Mouse (Mus musculus) layer of hippocampus, postnatal 36 days (tissue): ENCODE measurements around the gene Rpp40. TPM values are rescaled to one million over a fixed set of nuclear protein-coding genes. Genes with fewer than 3 reads are reported as not detected.

Experiments
- DNase-seq, 2 experiments: peaks; one replicate each; pipeline ENCODE4 v3.0.0; 2022
- total RNA-seq, 2 experiments: library from RNA; stranded (reverse); gene quantifications; 2 replicates each; pipeline ENCODE4 v1.2.3; 2021

Gene Rpp40
- 1 to 10 TPM; 6.2 to 9.1 TPM for total RNA-seq

DNA sequence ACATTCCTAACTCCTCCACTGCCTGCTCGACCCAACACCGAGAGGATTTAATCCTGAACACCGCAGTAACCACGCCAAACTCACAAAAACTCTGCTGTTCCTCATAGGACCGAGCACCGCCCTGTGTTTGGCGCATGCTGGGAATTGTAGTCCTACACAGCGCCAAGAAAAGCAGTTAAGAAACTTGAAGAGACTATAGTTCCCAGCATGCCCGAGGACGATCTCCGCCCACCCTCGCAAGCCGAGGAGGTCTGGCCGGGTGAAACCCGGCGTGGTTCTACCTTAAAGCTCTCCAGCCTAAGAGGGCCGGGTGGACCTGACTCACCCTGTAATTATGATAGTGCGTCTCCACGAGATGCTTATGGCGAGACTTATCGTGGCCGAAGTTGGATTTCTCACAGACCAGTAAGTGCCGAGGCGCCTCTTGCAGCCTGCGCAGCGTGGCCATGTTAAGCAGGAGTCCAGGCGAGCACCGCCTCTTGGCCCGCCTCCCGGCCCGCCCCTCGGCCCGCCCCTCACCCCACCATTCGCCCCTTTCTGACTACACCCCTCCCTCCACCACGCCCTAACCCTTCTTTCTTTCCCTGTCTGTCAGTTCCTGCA lies at the start of gene Rpp40:
Gene Rpp40, minus strand, starts transcription at position 481 of the 603 bp plus-strand sequence.
- peak; percentile 92 to 93 for DNase-seq

DNA sequence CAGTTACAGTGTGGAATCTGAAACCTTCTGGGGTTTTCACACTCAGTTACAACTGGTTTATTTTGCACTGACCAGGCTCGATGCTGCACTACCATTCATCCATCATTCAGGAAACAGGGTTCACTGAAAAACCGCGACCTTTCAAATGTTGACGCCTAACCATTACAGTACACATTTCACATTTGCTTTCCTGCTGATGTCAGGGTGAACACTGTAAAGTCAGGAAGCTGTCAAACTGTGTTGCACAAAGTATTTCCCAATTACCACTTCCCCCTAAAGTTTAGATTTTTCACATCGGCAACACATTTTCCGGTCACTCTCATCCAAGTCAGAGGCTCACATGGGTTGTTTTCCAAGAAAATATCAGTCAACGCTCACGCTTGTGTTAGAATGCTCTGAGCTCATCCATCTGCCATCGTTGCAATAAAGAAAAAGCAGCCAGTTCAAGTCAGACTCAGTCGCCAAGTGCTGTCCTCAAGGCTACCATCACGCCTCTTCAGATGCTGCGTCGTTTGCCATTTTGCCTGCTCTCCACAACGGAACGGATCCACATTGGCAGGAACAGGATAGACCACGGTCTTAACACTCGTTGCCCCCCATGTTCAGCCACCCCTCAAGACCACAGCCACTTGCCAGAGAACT lies 43.8 kb upstream of the Rpp40 start:
- DNase-seq = no peak

DNA sequence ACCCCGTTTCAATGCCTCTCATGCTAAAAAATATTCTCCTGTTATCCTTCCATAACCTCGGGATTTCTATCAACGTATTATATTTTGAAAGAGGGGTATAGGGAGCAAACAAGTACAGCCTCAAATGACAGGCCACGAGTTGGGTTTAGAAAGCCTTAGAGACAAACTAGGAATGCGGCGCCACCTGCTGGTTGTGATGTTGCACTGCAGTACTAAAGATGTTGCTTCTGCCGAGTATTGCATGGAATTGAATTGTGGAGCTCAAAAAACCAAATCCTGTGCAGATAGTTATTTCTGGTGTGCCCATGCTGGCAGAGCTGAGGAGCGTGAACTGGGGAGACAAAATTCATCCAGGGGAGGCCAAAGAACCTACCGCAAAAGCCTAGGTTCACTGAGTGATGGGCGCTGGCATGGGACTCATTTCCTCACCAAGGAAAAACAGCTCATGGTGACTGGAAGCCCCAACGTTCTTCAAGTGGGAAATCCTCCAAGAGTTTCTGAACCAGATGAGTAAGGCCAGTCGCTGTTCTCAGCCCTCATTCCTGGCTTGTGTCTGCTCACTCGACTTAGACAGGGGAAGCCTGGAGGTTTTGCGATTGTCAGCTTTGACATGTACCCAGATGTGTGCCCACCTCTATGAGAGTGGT lies 41.3 kb upstream of the Rpp40 start:
- peak; percentile 64 to 68 for DNase-seq

DNA sequence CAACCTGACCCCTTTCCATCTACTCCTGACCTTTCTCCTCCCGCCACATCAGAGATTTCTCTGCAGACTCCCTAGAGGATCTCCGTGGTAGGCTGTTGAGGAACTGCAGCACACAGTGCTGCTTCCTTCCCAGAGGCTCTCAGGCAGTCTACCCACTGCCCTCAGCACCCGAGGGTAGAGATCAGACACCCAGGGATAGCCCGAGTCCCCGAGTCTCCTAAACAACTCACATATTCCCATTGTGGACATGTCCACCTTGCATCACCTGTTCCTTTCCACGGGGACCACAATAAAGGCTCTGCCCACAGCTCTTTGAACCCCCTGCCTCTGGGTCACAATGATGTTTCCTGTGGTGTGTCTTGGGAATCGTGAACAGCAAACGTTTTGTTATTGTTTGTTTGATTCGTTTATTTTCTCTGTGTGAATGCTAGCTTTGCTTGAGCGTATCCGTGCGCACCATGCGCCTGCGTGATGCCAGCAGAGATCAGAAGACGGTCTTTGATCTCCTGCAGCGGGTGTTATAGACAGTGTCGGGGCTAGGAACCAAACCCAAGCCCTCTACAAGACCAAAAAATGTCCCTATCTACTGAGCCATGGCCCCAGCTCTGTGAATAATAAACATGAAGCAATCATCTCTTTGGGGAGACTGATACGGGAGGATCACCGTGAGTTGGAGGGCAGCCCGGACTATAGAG lies 40.6 kb upstream of the Rpp40 start:
- no peak for DNase-seq

DNA sequence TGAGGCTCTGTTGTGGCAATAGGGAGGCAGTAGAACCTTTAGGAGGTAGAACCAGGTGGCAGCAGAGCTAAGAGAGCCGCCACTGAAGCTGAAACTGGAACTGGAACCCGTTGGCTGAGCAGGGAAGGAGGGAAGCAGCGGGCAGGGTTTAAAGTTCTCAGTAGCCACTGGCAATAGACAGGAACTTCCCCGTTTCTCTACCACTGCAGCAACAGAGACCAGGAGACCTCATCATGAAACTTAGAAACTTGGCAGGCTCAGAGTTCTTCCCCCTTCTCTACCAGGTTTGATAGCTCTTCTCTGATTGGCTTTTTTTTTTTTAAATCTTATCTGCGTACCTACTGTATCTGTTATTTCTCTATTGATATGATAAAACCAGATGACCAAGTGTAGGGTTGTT lies 34.8 kb upstream of the Rpp40 start:
- no peak for DNase-seq

DNA sequence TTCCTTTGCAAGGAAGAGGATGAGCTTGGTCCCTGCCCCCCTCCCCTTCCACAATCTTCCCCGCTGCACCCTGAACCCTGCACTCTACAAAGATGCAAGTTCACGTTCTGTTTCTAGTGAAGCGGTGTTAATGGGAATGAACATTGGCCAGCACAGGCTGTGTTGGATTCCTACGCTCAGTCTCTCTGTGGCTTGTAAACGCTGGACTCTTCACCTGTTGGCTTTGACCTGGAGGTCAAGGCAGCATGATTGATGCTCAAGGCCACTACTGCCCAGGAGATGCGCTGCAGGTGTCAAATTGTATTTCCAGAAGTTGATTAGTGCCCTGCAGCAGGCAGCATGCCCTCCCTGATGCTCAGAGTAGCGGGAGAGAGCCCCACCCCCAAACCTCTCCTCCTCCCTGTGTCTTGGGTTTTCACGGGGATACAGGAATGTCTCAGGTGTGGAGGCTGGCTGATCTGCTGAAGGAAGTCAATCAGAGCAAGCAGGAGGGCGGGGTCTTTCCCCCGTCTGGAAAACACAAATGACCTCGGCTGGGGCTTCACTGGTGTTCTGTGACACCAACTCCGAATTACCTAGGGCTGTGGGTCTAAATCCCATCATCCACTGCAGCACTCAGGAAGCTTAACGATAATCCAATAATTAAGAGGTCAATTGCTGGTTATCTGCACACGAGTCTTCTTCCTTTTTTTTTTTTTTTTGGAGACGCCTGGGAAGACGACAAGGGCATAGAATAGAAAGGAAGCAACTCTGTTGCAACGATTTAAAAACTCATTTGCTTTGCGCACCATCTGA lies 33.9 kb upstream of the Rpp40 start:
- no peak for DNase-seq

DNA sequence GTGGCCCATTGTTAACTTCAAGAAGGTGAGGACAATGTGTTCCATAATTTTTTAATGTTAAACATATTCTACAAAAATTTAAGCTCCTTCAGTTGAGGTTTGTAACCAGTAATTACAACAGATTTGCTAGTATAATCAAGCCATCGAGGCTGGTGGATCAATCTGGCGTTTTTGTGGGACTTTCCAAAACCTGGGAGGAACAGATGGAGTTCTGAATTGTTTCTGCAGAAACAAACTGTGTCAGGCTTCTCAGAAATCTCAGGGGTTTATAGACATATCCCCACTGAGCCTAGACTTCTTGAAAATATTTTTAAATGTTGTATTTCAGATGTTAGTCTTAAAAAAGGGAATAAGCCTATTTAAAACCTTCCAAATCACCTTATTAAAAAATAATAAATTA lies 31.8 kb upstream of the Rpp40 start:
- DNase-seq = peak; percentile 40 to 52

DNA sequence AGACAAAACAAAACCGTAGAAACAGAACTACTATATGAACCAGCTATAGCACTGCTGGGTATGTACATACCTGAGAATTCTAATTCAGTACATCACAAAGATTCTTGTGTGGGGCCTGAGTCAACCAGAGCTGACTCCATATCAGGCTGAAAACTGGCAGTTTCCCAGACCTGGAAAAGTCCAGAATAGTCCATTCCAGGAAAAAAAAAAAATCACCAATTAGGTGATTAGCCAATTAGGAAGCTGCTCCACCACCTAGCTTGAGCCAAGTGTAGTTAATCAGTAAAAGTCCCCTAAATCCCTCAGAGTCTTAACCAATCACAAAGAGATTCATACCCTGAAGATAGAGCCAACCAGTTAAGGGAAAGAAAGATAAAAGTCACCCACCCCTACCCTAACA lies 5.3 kb upstream of the Rpp40 start:
- DNase-seq = no peak

DNA sequence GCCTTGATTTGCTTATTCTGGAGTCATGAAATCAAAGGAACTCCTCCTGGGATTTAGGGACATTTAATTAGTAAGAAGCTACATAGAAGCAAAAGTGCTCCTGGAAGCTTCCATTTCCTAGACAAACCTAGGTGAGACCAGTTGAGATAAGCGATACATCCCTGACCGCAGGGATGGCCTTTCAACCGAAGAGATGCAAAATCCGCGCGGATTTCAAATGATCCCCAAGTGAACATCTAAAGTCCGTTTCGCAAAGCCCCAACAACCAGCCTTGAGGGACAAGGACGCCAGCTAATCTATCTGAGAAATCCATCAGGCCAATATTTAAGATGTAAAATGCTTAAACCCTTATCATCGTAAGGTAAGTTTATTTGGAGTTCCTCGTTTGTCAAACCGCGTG lies 781 bp downstream of the Rpp40 start:
- no peak for DNase-seq

DNA sequence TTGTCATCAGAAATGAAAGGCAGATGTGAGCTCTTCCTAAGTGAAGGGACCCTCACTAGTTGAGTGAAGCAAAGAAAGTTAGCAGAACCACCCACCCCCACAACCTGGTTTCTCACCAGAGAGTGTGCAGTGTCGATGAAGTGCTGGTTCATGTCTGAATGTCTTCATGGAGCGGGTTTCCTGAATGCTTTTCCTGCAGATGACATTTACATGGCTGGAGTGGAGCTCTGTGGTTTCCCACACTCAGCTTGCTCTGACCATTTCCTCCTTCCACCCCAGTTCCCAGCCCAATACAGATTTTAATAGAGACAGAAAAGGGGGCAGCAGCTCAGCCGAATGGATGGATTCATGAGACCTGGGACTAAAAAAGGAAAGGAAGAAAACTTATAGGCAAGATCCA lies 13.3 kb downstream of the Rpp40 start:
- DNase-seq = no peak

DNA sequence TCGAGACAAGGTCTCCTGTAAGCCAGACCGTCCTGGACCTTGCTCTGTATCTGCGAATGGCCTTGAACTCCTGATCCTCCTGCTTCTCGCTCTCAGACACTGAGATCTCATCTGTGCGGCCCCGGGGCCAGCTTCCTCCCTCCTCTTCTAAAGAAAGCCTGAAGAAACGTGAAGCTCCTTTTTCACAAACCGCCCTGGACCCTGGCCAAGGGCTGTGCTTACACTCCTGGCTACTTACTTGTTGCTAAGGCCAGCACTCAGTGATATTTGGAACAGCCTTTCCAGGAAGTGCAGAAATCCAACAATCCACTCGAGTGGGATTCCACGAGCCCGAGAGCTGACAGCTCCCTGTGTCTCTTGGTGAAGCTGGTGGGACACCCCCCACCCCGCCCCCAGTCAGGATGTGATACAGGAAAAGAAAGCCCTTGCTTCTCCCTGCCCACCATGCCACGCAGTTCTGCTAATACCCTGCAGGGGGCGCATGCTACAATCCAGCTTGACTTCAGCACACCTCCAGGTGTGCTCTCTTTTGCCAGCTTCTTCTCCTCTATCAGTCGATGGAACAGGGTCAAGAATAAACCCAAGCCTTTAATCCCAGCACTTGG lies 19.9 kb downstream of the Rpp40 start:
- DNase-seq = peak in 1 of 2 experiments; percentile 15

DNA sequence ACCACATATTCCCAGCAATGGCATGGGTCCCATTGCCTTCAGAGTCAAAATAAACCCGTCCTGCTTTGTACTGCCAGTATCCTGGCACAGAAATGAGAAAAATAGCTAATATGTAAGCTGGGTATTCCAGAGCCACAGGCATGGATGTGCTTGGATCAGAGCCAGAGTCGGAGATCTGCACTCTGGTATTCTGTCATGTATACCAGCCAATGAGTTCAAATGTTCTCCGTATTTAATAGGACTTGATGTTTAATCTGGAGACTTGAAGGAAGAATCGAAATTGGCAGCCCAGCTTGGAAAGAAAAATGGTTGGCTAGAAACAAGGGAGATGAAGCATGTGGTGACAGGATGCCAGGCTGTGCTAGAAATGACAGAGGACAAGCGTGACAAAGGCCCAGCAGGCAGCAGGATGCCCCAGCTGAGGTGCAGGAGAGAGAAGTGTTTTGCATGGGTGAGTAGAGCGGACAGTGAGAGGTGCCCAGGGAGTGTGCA lies 25.6 kb downstream of the Rpp40 start:
- peak; percentile 8 to 24 for DNase-seq

DNA sequence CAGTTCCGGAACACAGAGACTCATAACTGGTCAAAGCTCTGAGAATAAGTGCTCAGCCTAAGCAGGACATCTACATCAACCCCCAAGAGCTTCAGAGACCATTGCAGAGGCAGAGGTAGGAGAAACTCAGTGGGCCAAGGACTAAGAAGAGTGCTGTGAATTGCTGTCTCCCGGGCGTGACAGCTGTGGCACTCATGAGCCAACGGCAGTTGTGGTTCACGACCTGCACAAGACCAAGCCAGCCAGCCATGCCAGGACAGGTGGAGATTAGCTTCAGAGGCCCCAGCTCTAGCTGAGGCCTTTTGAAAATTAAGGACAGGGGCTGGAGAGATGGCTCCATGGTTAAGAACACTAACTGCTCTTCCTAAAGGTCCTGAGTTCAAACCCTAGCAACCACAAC lies 26.6 kb downstream of the Rpp40 start:
- no peak for DNase-seq

DNA sequence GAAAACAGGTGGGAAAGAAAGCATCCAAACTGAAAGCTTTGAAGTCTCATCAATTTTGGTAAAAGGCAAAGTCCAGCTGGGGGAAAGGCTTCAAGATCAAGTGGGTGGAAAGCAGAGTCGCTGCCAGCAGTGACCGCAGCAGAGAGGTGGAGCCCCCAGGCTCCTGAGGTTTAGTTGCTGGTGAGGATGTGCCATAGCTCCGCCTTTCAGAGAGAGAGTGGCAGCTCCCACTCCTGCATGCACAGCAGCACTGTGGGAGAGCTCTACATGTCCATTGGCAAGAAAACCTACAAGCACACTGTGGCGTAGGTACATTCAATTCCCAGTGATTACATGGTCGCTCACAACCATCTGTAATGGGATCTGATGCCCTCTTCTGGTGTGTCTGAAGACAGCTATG lies 27.1 kb downstream of the Rpp40 start:
- no peak for DNase-seq

DNA sequence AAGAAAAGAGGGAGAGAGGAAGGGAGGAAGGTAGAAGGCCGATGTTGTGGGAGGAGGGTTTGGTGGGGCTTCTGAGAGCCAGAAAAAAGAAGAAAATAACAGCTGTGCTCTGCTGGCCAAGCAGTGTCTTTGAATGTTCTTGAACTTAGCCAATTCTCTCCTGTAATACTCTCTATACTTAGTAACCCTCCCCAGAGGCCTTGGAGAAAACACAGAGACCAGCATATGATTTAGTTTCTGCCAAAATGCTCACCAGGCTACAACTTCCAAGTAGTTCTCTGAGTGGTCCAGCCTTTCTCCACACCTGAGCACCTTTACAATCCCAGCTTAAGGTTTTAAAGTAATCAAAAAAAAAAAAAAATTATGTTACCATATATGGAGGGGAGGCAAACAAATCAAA lies 27.9 kb downstream of the Rpp40 start:
- no peak for DNase-seq

DNA sequence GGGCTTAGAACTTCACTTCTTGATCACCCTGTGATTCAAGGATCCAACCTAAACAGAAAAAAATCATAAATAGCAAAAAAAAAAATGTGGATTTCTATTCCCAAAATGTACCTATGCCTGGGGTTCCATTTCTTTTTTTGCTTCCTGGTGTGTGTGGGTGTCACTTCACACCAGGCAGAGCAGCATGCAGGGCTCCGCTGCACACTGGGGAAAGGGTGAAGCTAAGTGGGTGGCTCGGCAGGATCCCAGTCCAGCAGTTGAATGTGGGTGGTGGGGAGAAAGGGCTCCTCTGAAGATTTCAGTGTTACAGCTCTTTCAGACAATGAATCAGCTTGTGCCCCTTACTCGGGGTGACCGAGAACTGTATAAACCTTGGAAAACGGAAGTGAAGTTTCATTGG lies 30.8 kb downstream of the Rpp40 start:
- DNase-seq = no peak

DNA sequence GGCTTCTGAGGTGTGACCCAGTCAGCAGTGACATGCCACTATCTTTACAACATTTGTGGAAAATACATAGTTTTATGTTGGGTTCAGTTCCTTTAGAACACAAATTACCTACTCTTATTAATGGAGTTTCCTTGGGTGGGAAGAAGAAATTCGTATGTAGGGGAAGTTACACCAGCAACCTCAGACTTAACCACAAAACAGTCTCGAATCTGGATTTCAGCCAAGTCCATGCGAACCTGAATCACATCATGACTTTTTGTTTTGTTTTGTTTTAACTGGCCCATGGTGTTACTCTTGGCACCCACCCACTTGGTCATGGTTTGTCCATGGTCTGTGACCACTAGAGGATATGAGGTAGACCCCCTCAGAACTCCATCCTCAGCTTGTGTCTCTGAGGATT lies 35.1 kb downstream of the Rpp40 start:
- no peak for DNase-seq

DNA sequence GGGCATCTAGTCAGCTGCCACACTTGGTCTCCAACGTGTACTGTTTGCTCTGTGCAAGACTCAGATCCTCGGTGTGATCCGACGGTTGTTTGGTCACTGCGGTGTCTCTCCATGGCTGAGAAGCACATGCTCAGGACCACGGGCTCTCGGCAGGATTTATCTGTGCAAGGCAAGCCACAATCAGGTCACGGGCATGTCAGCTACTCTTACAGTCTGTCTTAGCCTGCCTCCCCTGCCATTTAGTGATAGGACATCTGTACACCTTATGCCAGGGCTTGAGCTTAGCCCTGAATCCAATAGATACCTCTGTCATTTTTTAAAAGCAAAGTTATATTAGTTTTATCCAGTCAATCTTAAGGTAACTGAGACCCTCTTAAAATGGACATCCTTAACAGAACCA lies 35.5 kb downstream of the Rpp40 start:
- no peak for DNase-seq

DNA sequence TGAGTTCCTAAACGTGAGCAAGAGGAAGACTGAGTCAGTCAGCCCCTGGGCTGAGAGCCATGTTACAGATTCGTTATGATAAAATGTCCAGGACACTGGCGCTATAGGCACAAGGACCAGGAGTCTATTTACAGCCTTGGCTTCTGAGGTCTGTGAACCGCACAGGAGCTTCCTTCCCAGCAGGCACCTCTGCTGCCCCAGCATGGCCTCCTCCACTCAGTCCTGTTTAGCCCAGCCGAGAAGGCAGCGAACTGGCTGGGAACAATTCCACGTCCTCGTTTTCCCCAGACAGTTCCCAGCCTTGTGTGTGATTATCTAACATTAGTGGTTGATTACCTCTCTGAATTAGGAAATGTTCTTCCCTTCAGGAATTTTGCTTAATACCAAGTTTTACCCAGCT lies 45.2 kb downstream of the Rpp40 start:
- DNase-seq = no peak

DNA sequence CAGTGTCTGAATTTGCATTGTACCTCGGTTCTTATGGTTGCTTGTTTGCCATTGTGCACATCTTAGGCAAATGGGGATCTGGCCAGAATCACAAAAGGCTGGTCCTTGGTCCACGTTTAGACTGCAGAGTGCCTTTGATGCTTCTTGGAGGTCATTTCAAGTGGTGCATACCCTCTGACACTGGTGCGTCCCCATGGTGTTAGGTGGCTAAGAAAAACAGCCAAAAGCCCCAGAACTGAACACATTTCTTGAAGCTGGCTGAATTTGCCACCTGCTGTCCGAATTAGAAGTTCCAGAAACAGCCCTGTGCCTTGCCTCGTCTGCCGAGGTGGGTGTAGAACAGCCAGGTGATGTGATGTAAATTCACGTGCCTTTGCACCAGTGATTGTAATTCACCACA lies 48.7 kb downstream of the Rpp40 start:
- DNase-seq = no peak

DNA sequence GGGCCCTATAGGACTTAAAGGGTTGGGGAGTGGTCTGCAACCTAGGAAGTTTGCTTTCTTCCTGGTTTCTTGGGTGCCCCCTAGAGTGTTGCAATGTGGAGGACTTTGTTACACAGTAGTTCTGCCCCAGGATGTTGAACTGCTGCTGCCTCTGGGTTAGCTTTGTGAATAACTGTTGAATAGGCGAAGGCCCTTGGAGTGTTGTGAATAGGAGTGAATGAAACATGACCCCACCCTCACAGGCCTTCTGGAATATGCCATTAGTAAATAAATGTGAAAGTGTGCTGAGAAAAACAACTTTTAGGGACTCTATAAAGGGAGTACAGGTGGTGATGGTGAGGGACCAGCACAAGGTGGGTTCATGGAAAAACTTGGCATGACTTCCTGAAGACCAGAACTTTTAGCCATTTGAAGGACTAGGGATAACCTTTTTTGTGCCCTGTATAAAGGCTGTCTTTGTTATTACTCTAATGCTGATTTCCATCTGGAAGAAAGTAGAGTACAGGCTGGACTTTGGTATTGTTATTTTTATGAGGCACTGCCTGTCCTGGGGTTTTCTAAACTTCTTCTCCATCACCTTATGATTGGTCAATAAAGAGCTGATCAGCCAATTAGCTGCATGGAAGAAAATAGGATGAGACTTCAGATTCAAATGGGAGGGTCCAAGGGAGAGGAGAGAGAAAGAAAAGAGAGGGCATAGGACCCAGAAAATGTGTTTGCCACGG lies 53.1 kb downstream of the Rpp40 start:
- DNase-seq = no peak
